Mouse (Mus musculus): ENCODE measurements at regions not wholly inside any gene's neighbourhood (a gene's known extent, or its start where the extent isn't known, plus 50 kb on each side); places are given as distances from the start of the nearest gene placed in this dataset.

- TF ChIP-seq CTCF (conservative IDR thresholded peaks at IDR 0.05; ENCODE audit: insufficient read depth, insufficient read length, low read depth, low read length) (no peak), POLR2A (IDR thresholded peaks at IDR 0.05; ENCODE audit: low read depth, low read length) (no peak)
Measured at GRCm38 (mm10) chr8:29278711-29279110, 1831.2 kb downstream of the Poteg start.

All from kidney, adult 2 months (tissue).